8 mouse cellular contexts compared by ENCODE assay signal in the genomic region with DNA sequence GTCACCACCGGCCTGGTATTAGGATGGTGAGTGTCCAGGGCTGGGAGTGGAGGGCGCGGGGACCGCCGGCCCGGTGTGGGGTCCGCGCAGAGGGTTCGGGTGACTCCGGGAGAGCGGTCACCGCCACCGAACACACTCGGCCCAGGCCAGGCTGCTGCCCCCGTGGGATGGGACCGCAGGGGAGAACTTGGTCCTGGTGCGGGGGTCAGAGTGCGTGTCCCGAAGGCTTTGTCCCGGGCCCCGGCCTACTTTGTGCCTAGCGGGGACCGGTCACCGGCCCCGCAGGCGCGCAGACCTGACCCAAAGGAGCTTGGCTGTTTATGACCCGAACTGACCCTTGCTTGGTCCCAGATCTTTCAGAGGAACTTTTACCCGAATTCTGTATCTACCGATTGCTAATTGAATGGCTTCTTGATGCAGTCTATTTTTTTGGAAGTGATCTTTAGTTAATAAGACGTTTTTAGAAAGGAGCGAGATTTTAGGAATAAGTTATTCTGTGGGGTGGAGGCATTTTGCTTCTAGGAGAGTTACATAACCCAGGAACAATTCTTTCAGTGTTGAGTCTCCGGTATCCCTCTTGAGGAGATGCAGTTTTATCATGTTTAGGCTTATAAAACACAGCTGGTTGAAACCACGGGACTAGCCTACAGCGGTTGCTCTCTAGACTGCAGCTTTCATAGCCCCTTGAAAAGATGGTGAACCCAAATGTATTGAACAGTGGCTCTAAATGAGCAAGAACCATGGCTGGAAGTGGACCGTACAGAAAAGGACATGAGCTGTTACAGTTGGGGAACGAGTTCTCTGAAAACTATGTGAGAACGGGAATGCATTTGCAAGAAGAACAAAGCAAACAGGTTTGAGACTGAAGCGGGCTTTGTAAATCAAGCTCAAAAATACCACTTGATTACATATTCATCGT. TPM values are rescaled to one million over a fixed set of nuclear protein-coding genes. Genes with fewer than 3 reads are reported as not detected.
DNase-seq lines count a peak whose midpoint lies in the region; ATAC-seq and TF ChIP-seq lines count a peak whose summit lies in the region.

No protein-coding gene starts in this region.

- H3K27ac ChIP-seq in ES-E14 (ENCODE audit: insufficient read depth, low read depth, low read length, poor library complexity, severe bottlenecking): no peak overlapping the region
- H3K27ac ChIP-seq in embryonic facial prominence, embryonic 12.5 days: peak overlapping the region; percentile 54; the same call in 1 of the 2 replicates
- no peak overlapping the region for H3K27ac ChIP-seq in hindbrain, embryonic 14.5 days
- H3K27ac ChIP-seq in limb, embryonic 11.5 days (replicated peaks; ENCODE audit: low read depth, low read length): no peak overlapping the region
- H3K27ac ChIP-seq in midbrain, embryonic 13.5 days: no peak overlapping the region; the same call in 1 of the 2 replicates

- in situ Hi-C loops in ES-E14 (cut with MboI; ENCODE audit: low sequenced_read_pairs in 2 of 2, unreplicated experiment in 2 of 2): no loop called here

- H3K4me2 ChIP-seq in embryonic facial prominence, embryonic 12.5 days (replicated peaks): peak overlapping the region; percentile 87
- peak overlapping the region; percentile 78 for H3K4me2 ChIP-seq in hindbrain, embryonic 14.5 days (replicated peaks)
- peak overlapping the region; percentile 69 for H3K4me2 ChIP-seq in limb, embryonic 11.5 days (ENCODE audit: low read depth, severe bottlenecking)
- peak overlapping the region; percentile 89 for H3K4me2 ChIP-seq in midbrain, embryonic 13.5 days (replicated peaks)

- peak; percentile 44 for DNase-seq in gastrocnemius, postnatal 14 days
- DNase-seq in gastrocnemius, postnatal 25 days: no peak
- no peak for DNase-seq in ES-E14 (ENCODE audit: low read depth, low spot score)
- DNase-seq in hindbrain, embryonic 14.5 days (ENCODE audit: low spot score): no peak
- DNase-seq in limb, embryonic 11.5 days (ENCODE audit: low spot score): peak; percentile 23
- DNase-seq in spleen, postnatal 4 days (ENCODE audit: low spot score in 2 of 2): no peak

- peak overlapping the region; percentile 77 to 82 for H3K4me3 ChIP-seq in ES-E14 (ENCODE audit: insufficient read depth in 1 of 2, low read depth in 1 of 2, low read length in 2 of 2, poor library complexity in 1 of 2, severe bottlenecking in 1 of 2)
- H3K4me3 ChIP-seq in embryonic facial prominence, embryonic 12.5 days: peak overlapping the region; percentile 89
- peak overlapping the region; percentile 80 for H3K4me3 ChIP-seq in hindbrain, embryonic 14.5 days (replicated peaks; ENCODE audit: low read length)
- H3K4me3 ChIP-seq in limb, embryonic 11.5 days (ENCODE audit: low read depth, low read length): peak overlapping the region; percentile 78
- peak overlapping the region; percentile 75 for H3K4me3 ChIP-seq in midbrain, embryonic 13.5 days (replicated peaks)

- no peaks in the 10 kb centered on the region for H3K9me3 ChIP-seq in ES-E14 (ENCODE audit: control insufficient read depth, insufficient read depth, low read depth, low read length)
- no peaks in the 10 kb centered on the region for H3K9me3 ChIP-seq in embryonic facial prominence, embryonic 12.5 days
- H3K9me3 ChIP-seq in hindbrain, embryonic 14.5 days (ENCODE audit: control insufficient read depth, low read length): no peaks in the 10 kb centered on the region
- H3K9me3 ChIP-seq in limb, embryonic 11.5 days (ENCODE audit: control insufficient read depth, low read length): no peaks in the 10 kb centered on the region
- H3K9me3 ChIP-seq in midbrain, embryonic 13.5 days: no peaks in the 10 kb centered on the region

- no peaks in the 10 kb centered on the region for H3K4me1 ChIP-seq in ES-E14 (ENCODE audit: control insufficient read depth in 2 of 2, insufficient read depth in 2 of 2, low read length in 2 of 2, poor library complexity in 1 of 2)
- no peaks in the 10 kb centered on the region for H3K4me1 ChIP-seq in embryonic facial prominence, embryonic 12.5 days
- peaks cover 16% of the 10 kb centered on the region; the same call in 1 of the 2 replicates for H3K4me1 ChIP-seq in hindbrain, embryonic 14.5 days (replicated peaks; ENCODE audit: control insufficient read depth, insufficient read depth, low read length)
- no peaks in the 10 kb centered on the region; the same call in 1 of the 2 replicates for H3K4me1 ChIP-seq in limb, embryonic 11.5 days (ENCODE audit: control insufficient read depth, insufficient read depth, low read length)
- H3K4me1 ChIP-seq in midbrain, embryonic 13.5 days (replicated peaks): peaks cover 15% of the 10 kb centered on the region

- no peaks in the 10 kb centered on the region for H3K36me3 ChIP-seq in ES-E14 (ENCODE audit: control insufficient read depth, insufficient read depth, low read length, poor library complexity, severe bottlenecking)
- H3K36me3 ChIP-seq in embryonic facial prominence, embryonic 12.5 days: no peaks in the 10 kb centered on the region
- H3K36me3 ChIP-seq in hindbrain, embryonic 14.5 days (replicated peaks; ENCODE audit: control insufficient read depth, insufficient read depth): no peaks in the 10 kb centered on the region
- no peaks in the 10 kb centered on the region for H3K36me3 ChIP-seq in limb, embryonic 11.5 days (ENCODE audit: control insufficient read depth, insufficient read depth, low read length)
- no peaks in the 10 kb centered on the region for H3K36me3 ChIP-seq in midbrain, embryonic 13.5 days

- intact Hi-C loops in gastrocnemius, postnatal 14 days (cut with DNase I; ENCODE audit: low total_unique reads): no loop called here

- H3K9ac ChIP-seq in ES-E14 (ENCODE audit: insufficient read depth, low read depth, low read length, poor library complexity, severe bottlenecking): peak overlapping the region; percentile 76
- peak overlapping the region; percentile 81 for H3K9ac ChIP-seq in embryonic facial prominence, embryonic 12.5 days
- H3K9ac ChIP-seq in hindbrain, embryonic 14.5 days: peak overlapping the region; percentile 66
- H3K9ac ChIP-seq in limb, embryonic 11.5 days (ENCODE audit: low read length): peak overlapping the region; percentile 82
- peak overlapping the region; percentile 82 for H3K9ac ChIP-seq in midbrain, embryonic 13.5 days (replicated peaks)

- WGBS in embryonic facial prominence, embryonic 12.5 days: 7% methylated on average over 40 of the region's 40 CpGs
- 8% methylated on average over 40 of the region's 40 CpGs for WGBS in hindbrain, embryonic 14.5 days
- WGBS in limb, embryonic 11.5 days: 9% methylated on average over 40 of the region's 40 CpGs
- 9% methylated on average over 40 of the region's 40 CpGs for WGBS in midbrain, embryonic 13.5 days

- ATAC-seq in embryonic facial prominence, embryonic 12.5 days (ENCODE audit: insufficient number of reproducible peaks, insufficient read depth, low FRiP score, low TSS enrichment): no peak
- ATAC-seq in hindbrain, embryonic 14.5 days (ENCODE audit: low FRiP score): no peak; the same call in 1 of the 2 replicates
- ATAC-seq in limb, embryonic 11.5 days (ENCODE audit: insufficient number of reproducible peaks, low FRiP score, low TSS enrichment, low read depth): no peak; the same call in 1 of the 2 replicates
- no peak for ATAC-seq in midbrain, embryonic 13.5 days

- no peaks in the 10 kb centered on the region for H3K27me3 ChIP-seq in embryonic facial prominence, embryonic 12.5 days
- H3K27me3 ChIP-seq in hindbrain, embryonic 14.5 days (ENCODE audit: control insufficient read depth, insufficient read depth, low read length): no peaks in the 10 kb centered on the region
- no peaks in the 10 kb centered on the region for H3K27me3 ChIP-seq in limb, embryonic 11.5 days (ENCODE audit: control insufficient read depth, insufficient read depth, low read length)
- 0 out of 2 replicates have a peak, but pooled peaks cover 1% of the 10 kb centered on the region for H3K27me3 ChIP-seq in midbrain, embryonic 13.5 days

TF ChIP-seq in ES-E14, 5 proteins besides CTCF, POLR2A, EP300 and RAD21 (continues in another document):
- TF ChIP-seq HCFC1 (IDR thresholded peaks at IDR 0.05; ENCODE audit: borderline replicate concordance, insufficient read depth, low read length): no peak

RNA-seq across cellular contexts. Expression of a gene that starts 0.7 kb away (rescaled TPM):
- 10 to 100 TPM; 38.2 to 39.0 TPM for total RNA-seq in gastrocnemius, postnatal 14 days (2021)
- 10 to 100 TPM; 48.6 to 51.3 TPM for total RNA-seq in gastrocnemius, postnatal 25 days (2021)
- 6.6 and 10.5 TPM in 2 replicates for total RNA-seq in ES-E14 (2012; rRNA removed)
- 24.8 and 26.5 TPM in 2 replicates for polyA plus RNA-seq in embryonic facial prominence, embryonic 12.5 days (2016; fragmentation: Nextera tagmentation; extraction: Ambion mirVana)
- polyA plus RNA-seq in hindbrain, embryonic 14.5 days (2014; fragmentation: Nextera tagmentation; extraction: Ambion mirVana): 21.3 and 22.1 TPM in 2 replicates
- 29.5 and 35.2 TPM in 2 replicates for polyA plus RNA-seq in limb, embryonic 11.5 days (2014; fragmentation: Nextera tagmentation; extraction: Ambion mirVana)
- polyA plus RNA-seq in midbrain, embryonic 13.5 days (2015; fragmentation: Nextera tagmentation; extraction: Ambion mirVana): 22.6 and 25.4 TPM in 2 replicates

RNA-seq across cellular contexts. Expression of a gene that starts 10.6 kb away (rescaled TPM):
- 10 to 100 TPM; 24.7 to 27.9 TPM for total RNA-seq in gastrocnemius, postnatal 14 days (2021)
- total RNA-seq in gastrocnemius, postnatal 25 days (2021): 10 to 100 TPM; 18.8 to 26.1 TPM
- 26.9 and 30.4 TPM in 2 replicates for total RNA-seq in ES-E14 (2012; rRNA removed)
- polyA plus RNA-seq in embryonic facial prominence, embryonic 12.5 days (2016; fragmentation: Nextera tagmentation; extraction: Ambion mirVana): 83.9 and 85.1 TPM in 2 replicates
- 149 and 166 TPM in 2 replicates for polyA plus RNA-seq in hindbrain, embryonic 14.5 days (2014; fragmentation: Nextera tagmentation; extraction: Ambion mirVana)
- 99.2 and 111 TPM in 2 replicates for polyA plus RNA-seq in limb, embryonic 11.5 days (2014; fragmentation: Nextera tagmentation; extraction: Ambion mirVana)
- polyA plus RNA-seq in midbrain, embryonic 13.5 days (2015; fragmentation: Nextera tagmentation; extraction: Ambion mirVana): 101 and 110 TPM in 2 replicates

RNA-seq across cellular contexts. Expression of a gene that starts 44.4 kb away (rescaled TPM):
- 10 to 100 TPM; 48.8 to 52.7 TPM for total RNA-seq in gastrocnemius, postnatal 14 days (2021)
- 10 to 100 TPM; 48.1 to 52.8 TPM for total RNA-seq in gastrocnemius, postnatal 25 days (2021)
- 45.0 and 65.4 TPM in 2 replicates for total RNA-seq in ES-E14 (2012; rRNA removed)
- polyA plus RNA-seq in embryonic facial prominence, embryonic 12.5 days (2016; fragmentation: Nextera tagmentation; extraction: Ambion mirVana): 184 and 194 TPM in 2 replicates
- polyA plus RNA-seq in hindbrain, embryonic 14.5 days (2014; fragmentation: Nextera tagmentation; extraction: Ambion mirVana): 212 and 215 TPM in 2 replicates
- 198 and 213 TPM in 2 replicates for polyA plus RNA-seq in limb, embryonic 11.5 days (2014; fragmentation: Nextera tagmentation; extraction: Ambion mirVana)
- polyA plus RNA-seq in midbrain, embryonic 13.5 days (2015; fragmentation: Nextera tagmentation; extraction: Ambion mirVana): 180 and 187 TPM in 2 replicates

RNA-seq across cellular contexts. Expression of a gene that starts 50.0 kb away (rescaled TPM):
- 10 to 100 TPM; 29.2 to 42.4 TPM for total RNA-seq in gastrocnemius, postnatal 14 days (2021)
- total RNA-seq in gastrocnemius, postnatal 25 days (2021): 10 to 100 TPM; 34.2 to 54.3 TPM
- 4.2 and 5.7 TPM in 2 replicates for total RNA-seq in ES-E14 (2012; rRNA removed)
- 9.1 and 10.7 TPM in 2 replicates for polyA plus RNA-seq in embryonic facial prominence, embryonic 12.5 days (2016; fragmentation: Nextera tagmentation; extraction: Ambion mirVana)
- polyA plus RNA-seq in hindbrain, embryonic 14.5 days (2014; fragmentation: Nextera tagmentation; extraction: Ambion mirVana): 2.9 and 3.1 TPM in 2 replicates
- 2.1 and 3.0 TPM in 2 replicates for polyA plus RNA-seq in limb, embryonic 11.5 days (2014; fragmentation: Nextera tagmentation; extraction: Ambion mirVana)
- 3.3 and 4.3 TPM in 2 replicates for polyA plus RNA-seq in midbrain, embryonic 13.5 days (2015; fragmentation: Nextera tagmentation; extraction: Ambion mirVana)

Comparison
In these comparisons a context has a peak if more than half of its experiments do, and no peak if none do; other contexts are left out.
1. DNase-seq: peak in gastrocnemius, postnatal 14 days (single experiment) and limb, embryonic 11.5 days (single experiment); none in gastrocnemius, postnatal 25 days (single experiment), ES-E14 (single experiment), hindbrain, embryonic 14.5 days (single experiment) and spleen, postnatal 4 days (0 of 2).
2. Peak in every context shown above with its lines, with median percentiles within 50 percentile points of each other: H3K4me3 ChIP-seq, H3K9ac ChIP-seq and H3K4me2 ChIP-seq.